Mouse (Mus musculus) heart, adult 2 months (tissue): ENCODE data around the gene Ctxn2. TPM values are rescaled to one million over a fixed set of nuclear protein-coding genes. Genes with fewer than 3 reads are reported as not detected.

Experiments
- DNase-seq, 2 experiments: peaks; one replicate each; pipeline ENCODE4 v3.0.0; 2021
- H3K27ac ChIP-seq: fragments of 200-600 bp; 2 replicates; pipeline ENCODE4 v1.8.1; 2022
- H3K27me3 ChIP-seq: fragments of 200-500 bp; 2 replicates; pipeline ENCODE4 v1.6.1; 2012; ENCODE audit warnings: mild to moderate bottlenecking, low read length, inconsistent platforms, mixed read lengths; ENCODE audit not compliant: control insufficient read depth, insufficient read depth
- H3K36me3 ChIP-seq: fragments of 200-500 bp; 2 replicates; pipeline ENCODE4 v1.6.1; 2012; ENCODE audit warnings: low read length, inconsistent platforms; ENCODE audit not compliant: control insufficient read depth, insufficient read depth
- H3K4me1 ChIP-seq: fragments of 200-500 bp; 2 replicates; pipeline ENCODE4 v1.6.1; 2011; ENCODE audit warnings: low read length; ENCODE audit not compliant: control insufficient read depth, insufficient read depth
- H3K4me3 ChIP-seq: fragments of 200-600 bp; 2 replicates; pipeline ENCODE4 v1.8.1; 2022
- H3K79me2 ChIP-seq: fragments of 200-500 bp; replicated peaks from 2 replicates; pipeline ENCODE4 v1.6.1; 2012; ENCODE audit warnings: mild to moderate bottlenecking, inconsistent platforms, low read length, moderate library complexity, mixed read lengths; ENCODE audit not compliant: control insufficient read depth, insufficient read depth
- H3K9ac ChIP-seq: fragments of 200-500 bp; 2 replicates; pipeline ENCODE4 v1.6.1; 2012; ENCODE audit warnings: low read depth, mild to moderate bottlenecking, control low read depth, inconsistent platforms, low read length, mixed read lengths
- CTCF ChIP-seq: fragments of 200-600 bp; IDR thresholded peaks from 2 replicates; pipeline ENCODE4 v1.8.1; 2022; ENCODE audit warnings: antibody characterized with exemption, mild to moderate bottlenecking, moderate library complexity
- EP300 ChIP-seq: fragments of 200-500 bp; IDR thresholded peaks from 2 replicates; pipeline ENCODE4 v1.6.1; 2011; ENCODE audit warnings: low read depth, low read length, control low read depth; ENCODE audit not compliant: insufficient read depth
- POLR2A ChIP-seq: fragments of 200-500 bp; IDR thresholded peaks from 2 replicates; pipeline ENCODE4 v1.6.1; 2011; ENCODE audit warnings: mild to moderate bottlenecking, low read depth, low read length, control low read depth; ENCODE audit not compliant: insufficient read depth
- WGBS: fragments of 180-500 bp; shearing (Covaris S2); methylation state at CpG from one replicate; pipeline ENCODE4 v1.1.7; 2018; 5-methylcytosine and 5-hydroxymethylcytosine counted together
- intact Hi-C: fragments of 180-260 bp; cut with DNase I; formaldehyde crosslinking; loops from one replicate; pipeline ENCODE4 v1.15.1; 2025
- polyA plus RNA-seq: library from polyadenylated mRNA; depleted of rRNA; stranded (reverse); fragments of >200 nt; gene quantifications from 2 replicates; pipeline ENCODE4 v1.2.3, GENCODE M21; 2012
- total RNA-seq, 2 experiments: library from RNA; stranded (reverse); gene quantifications; 2 replicates each; pipeline ENCODE4 v1.2.3; 2021

The Ctxn2 gene
- total and polyA plus RNA-seq, 3 experiments = not detected

GRCm38 (mm10) chr2:125136846-125137245 is 354 bp downstream of the Ctxn2 start:
- Histone ChIP-seq H3K27ac (no peak overlapping the region), H3K4me1 (no peaks in the 10 kb centered on the region), H3K79me2 (no peaks in the 10 kb centered on the region), H3K9ac (no peak overlapping the region), H3K27me3 (no peaks in the 10 kb centered on the region), H3K4me3 (no peak overlapping the region), H3K36me3 (no peaks in the 10 kb centered on the region)
- 27% methylated on average over 7 of the region's 7 CpGs for WGBS
- DNase-seq = no peak
- TF ChIP-seq POLR2A = no peak
- intact Hi-C loops = no loop called here

GRCm38 (mm10) chr2:125142336-125142735 is 5.8 kb downstream of the Ctxn2 start:
- Histone ChIP-seq H3K79me2 (no peaks in the 10 kb centered on the region), H3K27ac (no peak overlapping the region), H3K9ac (no peak overlapping the region), H3K4me1 (no peaks in the 10 kb centered on the region), H3K36me3 (no peaks in the 10 kb centered on the region), H3K4me3 (no peak overlapping the region), H3K27me3 (no peaks in the 10 kb centered on the region)
- TF ChIP-seq EP300 = no peak
- TF ChIP-seq POLR2A = no peak
- TF ChIP-seq CTCF = no peak
- no peak for DNase-seq
- intact Hi-C loops = no loop called here

GRCm38 (mm10) chr2:125152388-125152787 is 15.9 kb downstream of the Ctxn2 start, which contains the start of gene Slc12a1:
Gene Slc12a1 (plus strand): TSS chr2:125152505.
- intact Hi-C loops = no loop called here
- Histone ChIP-seq H3K27ac (no peak within 1 kb of the TSS), H3K4me1 (no peaks in the 10 kb centered on the region), H3K27me3 (no peaks in the 10 kb centered on the region), H3K36me3 (no peaks in the 10 kb centered on the region), H3K4me3 (no peak within 1 kb of the TSS), H3K9ac (no peak within 1 kb of the TSS), H3K79me2 (no peaks in the 10 kb centered on the region)
- no peak for DNase-seq
- 88% methylated on average over 6 of the region's 6 CpGs for WGBS
- TF ChIP-seq POLR2A (no peak), CTCF (no peak), EP300 (no peak)

GRCm38 (mm10) chr2:125154294-125154693 is 17.8 kb downstream of the Ctxn2 start:
- no peak for DNase-seq
- intact Hi-C loops = no loop called here
- no peaks in the 10 kb centered on the region for H3K4me1 ChIP-seq

GRCm38 (mm10) chr2:125155504-125155903 is 19.0 kb downstream of the Ctxn2 start:
- 15% methylated on average over 2 of the region's 2 CpGs for WGBS

More at GRCm38 (mm10) chr2:125154294-125154693, 17.8 kb downstream of the Ctxn2 start:
- TF ChIP-seq CTCF (no peak), POLR2A (no peak), EP300 (no peak)
- H3K4me3 ChIP-seq = no peak overlapping the region
- no peaks in the 10 kb centered on the region for H3K79me2 ChIP-seq
- no peaks in the 10 kb centered on the region for H3K27me3 ChIP-seq
- WGBS = 84% methylated on average over 9 of the region's 9 CpGs
- no peak overlapping the region for H3K27ac ChIP-seq
- H3K36me3 ChIP-seq = no peaks in the 10 kb centered on the region
- no peak overlapping the region for H3K9ac ChIP-seq

GRCm38 (mm10) chr2:125162012-125162470 is 25.5 kb downstream of the Ctxn2 start:
- TF ChIP-seq EP300 (no peak), CTCF (no peak), POLR2A (no peak)
- intact Hi-C loops = no loop called here
- Histone ChIP-seq H3K27me3 (no peaks in the 10 kb centered on the region), H3K4me1 (no peaks in the 10 kb centered on the region), H3K9ac (no peak overlapping the region), H3K36me3 (no peaks in the 10 kb centered on the region), H3K79me2 (no peaks in the 10 kb centered on the region), H3K27ac (no peak overlapping the region), H3K4me3 (no peak overlapping the region)
- DNase-seq = no peak
- 79% methylated on average over 4 of the region's 4 CpGs for WGBS

More at GRCm38 (mm10) chr2:125155504-125155903, 19.0 kb downstream of the Ctxn2 start:
- TF ChIP-seq EP300 (no peak), POLR2A (no peak), CTCF (no peak)
- H3K4me1 ChIP-seq = no peaks in the 10 kb centered on the region
- H3K9ac ChIP-seq = no peak overlapping the region
- DNase-seq = no peak
- H3K4me3 ChIP-seq = no peak overlapping the region
- no peak overlapping the region for H3K27ac ChIP-seq
- intact Hi-C loops = no loop called here
- no peaks in the 10 kb centered on the region for H3K27me3 ChIP-seq
- no peaks in the 10 kb centered on the region for H3K36me3 ChIP-seq
- H3K79me2 ChIP-seq = no peaks in the 10 kb centered on the region
